Mouse (Mus musculus) frontal cortex, postnatal 36 days (tissue): Measurements from ENCODE around the gene Xpnpep2.

Source experiments
- DNase-seq, 2 experiments: peaks; one replicate each; pipeline ENCODE4 v3.0.0; 2022; ENCODE audit warnings: low spot score in 2 of 2

The Xpnpep2 gene

GRCm38 (mm10) chrX:48108394-48109315 is at the start of gene Xpnpep2:
Gene Xpnpep2, plus strand, starts transcription at chrX:48108725.
- DNase-seq, result no peak

- no peak for DNase-seq
Observed at GRCm38 (mm10) chrX:48062481-48062880, 46.0 kb upstream of the Xpnpep2 start.

GRCm38 (mm10) chrX:48064166-48064853 is 44.2 kb upstream of the Xpnpep2 start:
- DNase-seq, result no peak

GRCm38 (mm10) chrX:48066891-48067290 is 41.6 kb upstream of the Xpnpep2 start:
- DNase-seq, result no peak

- no peak for DNase-seq
Observed at GRCm38 (mm10) chrX:48071961-48072360, 36.6 kb upstream of the Xpnpep2 start.

GRCm38 (mm10) chrX:48072401-48072800 is 36.1 kb upstream of the Xpnpep2 start:
- DNase-seq, result no peak

GRCm38 (mm10) chrX:48074691-48075090 is 33.8 kb upstream of the Xpnpep2 start:
- peak in 1 of 2 experiments; percentile 11 for DNase-seq

- peak; percentile 15 to 35 for DNase-seq
Observed at GRCm38 (mm10) chrX:48076806-48077425, 31.6 kb upstream of the Xpnpep2 start.

- DNase-seq, result no peak
Observed at GRCm38 (mm10) chrX:48082364-48082763, 26.2 kb upstream of the Xpnpep2 start.

- DNase-seq, result no peak
Observed at GRCm38 (mm10) chrX:48092129-48092528, 16.4 kb upstream of the Xpnpep2 start.

- no peak for DNase-seq
Observed at GRCm38 (mm10) chrX:48093555-48093954, 15.0 kb upstream of the Xpnpep2 start.

- no peak for DNase-seq
Observed at GRCm38 (mm10) chrX:48094658-48095057, 13.9 kb upstream of the Xpnpep2 start.

- DNase-seq, result no peak
Observed at GRCm38 (mm10) chrX:48096580-48096979, 11.9 kb upstream of the Xpnpep2 start.

GRCm38 (mm10) chrX:48098470-48099129 is 9.9 kb upstream of the Xpnpep2 start:
- DNase-seq, result no peak

GRCm38 (mm10) chrX:48099871-48100270 is 8.7 kb upstream of the Xpnpep2 start:
- no peak for DNase-seq

- DNase-seq, result no peak
Observed at GRCm38 (mm10) chrX:48103256-48103655, 5.3 kb upstream of the Xpnpep2 start.

GRCm38 (mm10) chrX:48104736-48105441 is 3.6 kb upstream of the Xpnpep2 start:
- DNase-seq, result peak; percentile 30 to 64

- DNase-seq, result no peak
Observed at GRCm38 (mm10) chrX:48106226-48106625, 2.3 kb upstream of the Xpnpep2 start.

- DNase-seq, result no peak
Observed at GRCm38 (mm10) chrX:48109316-48109655, 761 bp downstream of the Xpnpep2 start.

- DNase-seq, result no peak
Observed at GRCm38 (mm10) chrX:48119294-48119693, 10.8 kb downstream of the Xpnpep2 start.
